Mouse (Mus musculus) kidney, adult 2 months (tissue): ENCODE data around the gene Ssh1. TPM values are rescaled to one million over a fixed set of nuclear protein-coding genes. Genes with fewer than 3 reads are reported as not detected.
A peak's percentile ranks its signal among the peaks of the same experiment; 100 is the strongest.

ENCODE experiments used
- DNase-seq: peaks from one replicate; pipeline ENCODE4 v3.0.0; 2021
- H3K27ac ChIP-seq: fragments of 200-500 bp; 2 replicates; pipeline ENCODE4 v1.5.1; 2012; ENCODE audit warnings: low read depth, low read length, control low read depth, inconsistent platforms; ENCODE audit not compliant: insufficient read depth
- H3K27me3 ChIP-seq: fragments of 200-500 bp; replicated peaks from 2 replicates; pipeline ENCODE4 v1.6.1; 2012; ENCODE audit warnings: mild to moderate bottlenecking, moderate library complexity, low read length, inconsistent platforms; ENCODE audit not compliant: control insufficient read depth, insufficient read depth
- H3K36me3 ChIP-seq: fragments of 200-500 bp; 2 replicates; pipeline ENCODE4 v1.6.1; 2012; ENCODE audit warnings: mild to moderate bottlenecking, moderate library complexity, low read length, inconsistent platforms; ENCODE audit not compliant: control insufficient read depth, insufficient read depth
- H3K4me1 ChIP-seq: fragments of 200-500 bp; 2 replicates; pipeline ENCODE4 v1.6.1; 2011; ENCODE audit warnings: low read length; ENCODE audit not compliant: control insufficient read depth, insufficient read depth
- H3K4me3 ChIP-seq: fragments of 200-500 bp; 2 replicates; pipeline ENCODE4 v1.5.1; 2011; ENCODE audit warnings: mild to moderate bottlenecking, low read depth, low read length, control low read depth; ENCODE audit not compliant: insufficient read depth
- CTCF ChIP-seq: fragments of 200-500 bp; conservative IDR thresholded peaks from 2 replicates; pipeline ENCODE4 v1.5.1; 2011; ENCODE audit warnings: low read depth, mild to moderate bottlenecking, control low read depth, low read length, moderate library complexity, mixed read lengths; ENCODE audit not compliant: insufficient read depth, insufficient read length
- POLR2A ChIP-seq: fragments of 200-500 bp; IDR thresholded peaks from one replicate; pipeline ENCODE4 v1.6.1; 2011; ENCODE audit warnings: low read depth, low read length, control low read depth
- WGBS: fragments of 180-500 bp; shearing (Covaris S2); methylation state at CpG from one replicate; pipeline ENCODE4 v1.1.7; 2018; 5-methylcytosine and 5-hydroxymethylcytosine counted together
- polyA plus RNA-seq: library from polyadenylated mRNA; depleted of rRNA; stranded (reverse); fragments of >200 nt; gene quantifications from 2 replicates; pipeline ENCODE4 v1.2.3, GENCODE M21; 2012

Gene Ssh1
- polyA plus RNA-seq, 1 experiment: 11.3 TPM

DNA sequence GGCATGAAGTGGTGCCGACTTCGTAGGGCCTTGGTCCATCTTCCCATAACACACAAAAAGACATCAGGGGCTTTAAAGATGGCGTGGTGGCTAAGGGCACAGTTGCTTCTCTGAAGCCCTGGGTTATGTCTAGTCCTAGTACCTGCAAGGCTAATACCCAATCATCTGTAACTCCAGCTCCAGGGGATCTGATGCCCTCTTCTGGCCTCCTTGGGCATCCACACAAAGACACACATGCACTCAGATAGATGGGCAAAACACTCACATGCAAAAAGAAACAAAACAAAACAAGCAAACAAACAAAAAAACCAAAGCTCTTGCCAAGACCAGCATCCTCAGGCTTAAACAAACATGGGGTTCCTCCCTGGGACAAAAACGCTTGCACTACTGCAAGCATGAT, 60.2 kb downstream of the Ssh1 start:
- Histone ChIP-seq H3K4me1 (no peaks in the 10 kb centered on the region), H3K27ac (no peak overlapping the region), H3K4me3 (no peak overlapping the region), H3K27me3 (no peaks in the 10 kb centered on the region), H3K36me3 (no peaks in the 10 kb centered on the region)
- 79% methylated on average over 4 of the region's 4 CpGs for WGBS
- no peak for DNase-seq
- TF ChIP-seq POLR2A: no peak
- TF ChIP-seq CTCF: peak; percentile 48

DNA sequence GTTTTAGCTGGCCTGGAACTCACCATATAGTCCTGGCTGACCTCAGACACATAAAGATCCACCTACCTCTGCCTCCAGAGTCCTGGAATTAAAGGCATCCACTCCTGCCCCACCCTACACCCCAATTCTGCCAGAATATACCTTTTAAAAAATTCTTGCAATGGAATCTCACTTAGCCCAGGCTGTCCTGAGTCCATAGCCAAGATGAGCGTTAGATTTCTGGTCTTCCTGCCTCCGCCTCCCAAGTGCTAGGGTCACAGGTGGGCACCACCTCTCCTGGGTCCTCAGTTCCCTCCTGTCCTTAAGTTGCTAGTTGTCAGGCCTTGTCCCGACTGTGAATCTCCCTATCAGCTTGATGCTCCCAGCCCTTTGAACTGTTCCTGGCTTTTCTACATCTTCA, 61.4 kb downstream of the Ssh1 start:
- no peak for TF ChIP-seq POLR2A
- no peak for TF ChIP-seq CTCF
- no peak for DNase-seq
- WGBS: 81% methylated on average over 3 of the region's 3 CpGs

DNA sequence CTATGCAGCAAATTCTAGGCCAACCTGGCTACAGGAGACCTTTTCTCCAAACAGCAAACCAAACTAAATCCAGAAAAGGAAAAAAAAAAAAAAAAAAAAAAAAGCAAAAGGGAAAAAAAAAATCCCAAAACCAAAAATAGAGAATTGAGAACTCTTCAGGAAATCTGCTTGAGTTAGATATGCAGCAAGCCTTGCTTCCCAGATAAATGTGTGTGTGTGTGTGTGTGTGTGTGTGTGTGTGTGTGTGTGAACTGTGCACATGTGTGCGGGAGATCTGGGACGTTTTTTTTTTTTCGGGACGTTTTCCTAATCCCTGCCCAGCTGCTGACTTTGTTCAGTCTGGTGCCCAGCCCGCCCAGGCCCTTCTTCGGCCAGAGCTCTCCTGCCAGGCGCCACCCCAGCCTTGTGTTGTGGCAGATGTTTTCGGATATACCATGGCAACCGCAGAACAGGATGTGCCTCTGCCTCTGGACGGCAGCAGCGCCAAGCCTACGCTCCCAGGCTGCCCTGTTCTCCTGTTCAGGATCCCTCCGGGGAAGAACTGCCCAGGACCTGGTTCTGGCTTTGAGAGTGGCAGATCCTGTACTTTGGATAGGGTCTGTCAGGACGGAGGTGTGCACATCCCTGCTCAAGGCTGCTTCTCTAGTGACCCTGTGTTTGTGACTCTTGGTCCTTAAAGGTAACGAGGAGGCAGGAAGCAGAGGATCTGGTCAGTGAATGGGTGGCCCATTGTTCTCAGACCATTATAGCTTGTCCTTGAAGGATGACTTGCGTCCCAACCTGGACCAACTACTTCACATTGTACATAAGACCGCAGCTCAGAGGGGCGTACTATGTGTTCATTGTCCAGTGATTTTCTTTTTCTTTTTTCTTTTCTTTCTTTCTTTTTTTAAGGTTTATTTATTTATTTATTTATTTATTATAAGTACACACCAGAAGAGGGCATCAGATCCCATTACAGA, 62.8 kb downstream of the Ssh1 start:
- Histone ChIP-seq H3K4me1 (no peaks in the 10 kb centered on the region), H3K4me3 (no peak overlapping the region), H3K27ac (peak overlapping the region; percentile 81), H3K27me3 (no peaks in the 10 kb centered on the region), H3K36me3 (no peaks in the 10 kb centered on the region)
- peak; percentile 69 for DNase-seq
- no peak for TF ChIP-seq CTCF
- no peak for TF ChIP-seq POLR2A
- WGBS: 30% methylated on average over 18 of the region's 18 CpGs

More for the DNA sequence above, 61.4 kb downstream of the Ssh1 start:
- Histone ChIP-seq H3K4me3 (no peak overlapping the region), H3K27ac (no peak overlapping the region), H3K4me1 (no peaks in the 10 kb centered on the region), H3K36me3 (no peaks in the 10 kb centered on the region), H3K27me3 (no peaks in the 10 kb centered on the region)

DNA sequence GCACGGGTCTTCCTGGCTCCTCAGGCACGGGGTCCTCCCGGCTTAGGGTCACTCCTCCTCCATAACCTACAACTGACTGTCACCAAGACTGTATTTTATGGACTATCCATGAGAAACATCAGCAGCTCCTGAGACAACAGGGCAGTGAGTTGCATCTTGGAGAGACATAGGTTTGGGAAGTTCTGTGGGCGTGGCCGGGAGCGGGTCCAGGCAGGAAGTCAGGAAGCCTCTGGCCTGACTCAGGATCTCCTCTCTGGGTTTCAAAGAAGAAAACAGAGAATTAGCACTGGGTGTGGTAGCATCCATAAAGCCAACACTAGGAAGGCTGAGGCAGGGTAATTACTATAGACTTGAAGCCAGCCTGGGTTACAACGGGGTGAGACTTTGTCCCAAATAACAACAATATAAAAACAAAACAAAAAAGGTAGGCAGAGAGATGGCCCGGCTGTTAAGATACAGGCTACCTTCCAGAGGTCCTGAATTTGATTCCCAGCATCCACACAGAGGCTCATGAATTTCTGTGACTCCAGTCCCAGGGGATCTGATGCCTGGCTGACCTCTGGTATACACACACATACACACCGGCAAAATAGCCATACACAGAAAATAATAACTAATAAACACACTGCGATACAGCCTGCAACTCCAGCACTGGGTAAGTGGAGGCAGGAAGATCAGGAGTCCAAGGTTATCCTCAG, 63.6 kb downstream of the Ssh1 start:
- Histone ChIP-seq H3K4me1 (no peaks in the 10 kb centered on the region), H3K4me3 (no peak overlapping the region), H3K27ac (peak overlapping the region; percentile 81), H3K27me3 (no peaks in the 10 kb centered on the region), H3K36me3 (no peaks in the 10 kb centered on the region)
- TF ChIP-seq POLR2A: no peak
- TF ChIP-seq CTCF: no peak
- peak; percentile 77 for DNase-seq
- WGBS: 29% methylated on average over 10 of the region's 10 CpGs

DNA sequence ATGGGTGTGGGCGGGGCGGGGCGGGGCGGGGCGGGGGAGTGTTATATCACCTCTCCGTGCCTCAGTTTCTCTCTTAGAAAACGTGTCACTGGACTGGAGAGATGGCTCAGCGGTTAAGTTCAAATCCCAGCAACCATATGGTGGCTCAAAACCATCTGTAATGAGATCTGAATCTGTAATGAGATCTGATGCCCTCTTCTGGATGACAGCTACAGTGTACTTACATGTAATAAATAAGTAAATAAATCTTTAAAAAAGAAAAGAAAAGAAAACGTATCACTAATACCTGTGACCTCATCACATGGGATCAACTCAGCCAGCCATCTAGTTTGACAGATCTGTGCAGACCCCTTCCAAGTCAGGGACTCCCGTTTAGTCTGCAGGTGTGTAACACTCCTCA, 64.2 kb downstream of the Ssh1 start:
- Histone ChIP-seq H3K27ac (no peak overlapping the region), H3K4me3 (no peak overlapping the region), H3K4me1 (no peaks in the 10 kb centered on the region), H3K27me3 (no peaks in the 10 kb centered on the region), H3K36me3 (no peaks in the 10 kb centered on the region)
- no peak for TF ChIP-seq CTCF
- TF ChIP-seq POLR2A: no peak
- WGBS: 53% methylated on average over 10 of the region's 10 CpGs
- no peak for DNase-seq

DNA sequence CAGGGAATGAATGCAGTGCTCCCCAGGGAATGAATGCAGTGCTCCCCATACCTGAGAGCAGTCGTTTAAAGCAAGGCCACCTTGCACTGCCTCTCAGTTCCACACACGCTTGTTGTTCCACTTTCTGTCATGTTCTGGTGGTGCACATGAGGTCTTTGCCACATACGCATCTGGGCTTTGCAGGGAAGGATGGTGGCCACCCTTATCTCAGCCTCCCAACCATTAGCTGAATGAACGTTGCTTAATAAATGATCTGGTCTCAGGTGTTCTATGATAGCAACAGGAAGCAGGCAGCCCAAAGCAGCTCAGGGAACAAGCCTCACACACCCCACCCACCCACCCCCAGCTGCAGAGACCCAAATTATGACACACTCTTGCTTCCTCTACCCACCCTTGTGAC, 69.1 kb downstream of the Ssh1 start:
- no peaks in the 10 kb centered on the region for H3K27me3 ChIP-seq
- H3K27ac ChIP-seq: no peak overlapping the region
- H3K4me1 ChIP-seq: no peaks in the 10 kb centered on the region
- 76% methylated on average over 4 of the region's 4 CpGs for WGBS
- DNase-seq: no peak
- TF ChIP-seq CTCF (no peak), POLR2A (no peak)
- no peak overlapping the region for H3K4me3 ChIP-seq
- H3K36me3 ChIP-seq: no peaks in the 10 kb centered on the region
